Mouse (Mus musculus) kidney, postnatal 4 days (tissue): ENCODE results near the gene Cby3.

Experiments
- DNase-seq, 2 experiments: peaks; one replicate each; pipeline ENCODE4 v3.0.0; 2021; ENCODE audit warnings: mixed read lengths in 2 of 2

Cby3 gene

DNA sequence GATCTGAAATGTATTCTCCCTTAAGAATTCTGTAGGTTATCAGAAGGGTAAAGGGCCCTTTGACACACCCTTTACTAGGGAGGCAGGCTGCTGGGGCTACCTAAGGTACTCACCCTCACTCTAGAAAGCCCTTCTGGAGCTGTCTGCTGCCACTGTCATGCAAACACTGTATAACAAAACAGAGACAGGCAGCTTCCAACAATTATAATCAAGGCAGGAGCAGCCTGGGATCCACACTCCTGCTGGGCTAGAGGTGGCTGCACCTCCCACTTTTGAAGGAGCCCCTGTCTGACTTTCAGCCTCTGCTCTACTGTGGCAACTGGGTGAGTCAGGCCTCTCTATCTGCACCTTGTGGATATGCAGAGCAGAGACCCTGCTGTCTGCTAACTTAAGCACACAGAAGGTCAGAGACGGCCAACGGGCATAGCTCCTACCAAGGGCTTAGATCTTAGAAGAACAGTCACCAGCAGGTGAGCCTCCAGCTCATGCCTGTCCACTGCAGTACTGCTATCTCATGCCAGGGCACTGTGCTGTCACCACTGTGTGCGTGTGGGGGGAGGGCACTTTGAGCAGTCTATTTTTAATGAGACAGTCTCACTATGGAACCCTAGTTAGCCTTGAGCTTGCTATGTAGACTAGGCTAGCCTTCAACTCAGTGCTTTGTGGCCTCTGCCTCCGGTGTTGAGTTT lies 37.2 kb downstream of the Cby3 start:
- no peak for DNase-seq

DNA sequence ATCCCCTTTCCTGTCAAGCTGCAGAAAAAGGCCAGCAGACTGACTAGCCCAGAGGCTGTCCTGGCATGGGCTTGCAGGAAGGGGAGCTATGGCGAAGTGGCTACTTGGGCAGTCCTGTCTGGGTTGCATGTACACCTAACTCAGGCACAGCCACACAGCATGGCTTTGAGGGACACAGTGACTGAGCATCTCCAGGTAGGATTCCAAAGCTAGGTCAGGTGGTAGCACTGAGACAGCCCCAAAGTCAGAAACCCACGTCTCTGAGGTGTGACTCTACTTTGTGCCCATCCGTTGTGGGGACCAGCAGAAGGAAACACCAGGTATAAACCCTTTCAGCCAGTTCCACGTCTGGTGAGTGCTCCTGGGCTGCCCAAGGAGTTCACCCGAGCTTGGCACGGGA lies 39.0 kb downstream of the Cby3 start:
- DNase-seq: no peak

DNA sequence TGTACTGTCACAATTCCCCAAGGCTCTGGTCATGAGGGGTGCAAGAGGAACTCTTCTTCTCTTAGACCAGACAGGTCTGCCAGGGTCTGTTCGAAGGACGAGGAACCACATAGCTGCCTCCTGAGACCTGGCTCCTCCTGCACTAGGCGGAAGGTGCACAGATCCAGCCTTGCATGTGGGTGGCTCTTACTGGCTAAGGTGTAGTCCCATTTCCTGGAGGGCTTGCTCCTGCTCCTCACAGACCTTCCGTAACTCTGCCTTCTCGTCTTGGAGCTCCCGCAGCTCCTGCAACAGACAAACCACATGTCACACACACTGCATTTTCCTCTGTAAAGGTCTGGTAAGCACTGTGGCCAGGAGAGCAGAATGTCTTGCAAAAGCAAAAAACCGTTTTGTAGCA lies 40.5 kb downstream of the Cby3 start:
- no peak for DNase-seq

DNA sequence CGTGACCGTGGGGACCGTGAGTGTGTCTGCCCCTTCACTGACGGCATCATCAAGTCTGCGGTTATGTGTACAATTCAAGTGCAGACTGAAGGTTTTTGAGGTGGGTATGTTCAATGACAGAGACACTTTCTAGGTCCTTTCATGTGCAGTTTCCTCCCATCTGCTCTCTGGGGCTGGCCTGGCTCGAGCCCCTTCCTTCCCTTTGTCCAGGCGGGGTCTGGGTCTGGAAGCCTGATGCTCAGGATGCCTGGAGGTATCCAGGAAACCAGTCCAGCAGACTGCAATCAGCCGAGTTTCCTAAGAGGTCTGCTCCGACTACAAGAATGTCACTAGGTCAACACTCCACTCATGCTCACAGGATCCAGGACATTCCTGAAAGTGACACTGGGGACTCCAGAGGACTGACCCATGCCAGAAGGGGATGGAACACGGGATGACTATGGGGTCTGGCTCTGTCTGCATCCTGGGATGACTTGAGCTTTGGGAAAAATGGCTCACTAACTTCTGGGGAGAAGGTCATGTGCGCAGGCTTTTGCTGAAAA lies 42.6 kb downstream of the Cby3 start:
- no peak for DNase-seq

DNA sequence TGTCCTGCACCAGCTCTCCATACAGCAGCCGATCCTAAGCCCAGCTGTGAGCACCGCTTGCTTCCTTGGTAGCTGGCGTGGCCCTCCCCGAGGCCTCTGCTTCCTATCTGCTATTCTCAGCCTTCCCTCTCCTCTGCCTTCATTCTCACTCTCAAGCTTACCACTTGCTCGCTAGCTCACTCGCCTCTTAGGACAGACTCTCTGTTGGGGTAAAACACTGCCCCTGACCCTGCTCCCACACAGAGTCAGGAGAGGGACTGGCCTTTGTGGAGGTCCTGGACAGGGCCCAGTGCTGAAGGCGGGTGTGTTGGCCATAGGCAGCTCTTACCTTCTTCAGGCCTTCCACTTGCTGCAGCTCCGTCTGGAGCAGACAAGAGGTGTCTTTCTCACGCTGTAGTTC lies 43.1 kb downstream of the Cby3 start:
- DNase-seq: no peak

DNA sequence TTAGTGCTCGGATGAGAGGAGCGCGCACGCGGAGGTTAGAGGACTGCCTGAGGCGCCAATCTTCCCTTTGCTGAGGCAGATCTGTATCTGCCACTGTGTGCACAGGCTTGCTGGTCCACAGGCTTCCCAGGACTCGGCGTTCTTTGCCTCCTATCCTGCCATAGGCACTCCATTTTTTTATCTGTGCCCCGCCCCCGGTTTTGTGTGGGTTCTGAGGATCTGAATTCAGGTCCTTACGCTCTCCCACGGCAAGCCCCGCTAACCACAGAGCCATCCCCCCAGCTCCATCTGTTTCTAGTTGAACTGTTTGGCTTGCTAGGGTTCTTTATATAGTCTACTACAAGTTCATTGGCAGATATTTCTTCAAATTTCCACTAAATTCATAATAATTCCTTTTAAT lies 44.5 kb downstream of the Cby3 start:
- no peak for DNase-seq

DNA sequence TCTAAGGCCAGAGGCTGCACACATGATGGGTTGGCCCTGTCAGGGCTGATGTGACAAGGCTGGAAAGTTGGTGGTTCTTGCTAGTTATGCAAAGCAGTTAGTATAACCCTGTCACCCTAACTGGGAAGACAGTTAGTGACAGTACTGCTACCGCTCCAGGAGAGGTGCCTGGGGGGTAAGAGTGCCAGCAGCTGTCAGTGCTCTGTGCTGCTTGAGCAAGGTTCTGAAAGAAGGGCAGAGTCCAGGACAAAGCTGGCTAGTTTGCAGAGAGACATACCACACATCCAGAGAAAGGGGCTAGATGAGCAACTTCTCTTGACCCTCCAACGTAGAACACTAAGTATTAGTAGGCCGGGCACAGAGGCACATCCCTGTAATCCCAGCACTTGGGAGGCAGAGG lies 48.2 kb downstream of the Cby3 start:
- no peak for DNase-seq

DNA sequence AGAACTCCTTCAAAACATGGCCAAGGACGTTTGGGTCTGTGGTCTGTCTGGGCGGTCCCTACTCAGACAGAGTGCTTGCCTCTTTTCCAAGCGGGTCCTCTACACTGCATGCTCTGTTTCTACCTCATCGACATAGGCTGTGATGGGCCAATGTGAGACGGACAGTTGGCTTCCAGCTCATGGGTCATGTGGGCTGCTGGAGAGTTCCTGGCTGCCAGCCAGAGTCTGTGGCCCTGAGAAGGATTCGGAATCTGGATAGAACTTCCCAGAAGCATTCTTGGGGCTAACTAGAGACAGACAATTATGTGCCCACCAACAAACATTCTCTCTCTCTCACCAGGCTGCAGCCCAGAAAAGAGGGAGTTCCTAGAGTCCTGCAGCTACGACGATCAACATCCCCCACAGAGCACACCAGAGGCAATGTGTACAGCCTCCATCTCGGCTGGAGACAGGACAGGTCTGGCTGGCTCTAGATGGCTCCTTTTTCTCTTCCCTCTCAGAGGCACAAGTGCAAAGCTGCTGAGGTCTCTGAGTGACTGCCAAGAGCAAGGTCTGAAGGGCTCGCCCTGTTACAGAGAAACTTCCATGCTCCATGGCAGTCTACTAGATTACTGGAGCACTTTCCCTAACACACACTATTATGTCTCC lies 49.2 kb downstream of the Cby3 start:
- DNase-seq: peak; percentile 37 to 56

DNA sequence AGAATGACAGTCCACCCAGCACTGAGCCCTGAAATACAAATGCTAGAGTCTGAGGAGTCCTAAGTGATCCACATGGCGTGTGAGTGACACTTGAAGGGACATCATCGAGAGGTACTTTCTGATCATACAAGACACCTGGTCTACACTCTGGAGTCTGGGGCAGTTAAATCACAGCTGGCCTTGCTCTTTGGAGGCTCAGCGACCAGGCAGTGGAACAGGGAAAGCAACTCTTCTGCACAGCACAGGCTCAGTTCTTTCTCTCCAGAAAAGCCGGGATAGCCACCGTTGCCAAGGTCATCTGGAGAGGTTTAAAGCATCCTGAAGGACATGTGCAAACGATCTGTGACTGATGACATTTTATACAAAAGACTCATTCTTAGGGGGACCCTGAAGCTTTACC lies 53.0 kb downstream of the Cby3 start:
- DNase-seq: no peak
